Mouse (Mus musculus) mouse embryonic stem cell (cell line): Measurements from ENCODE around the gene Prm3.

Source experiments
- in situ Hi-C, 2 experiments: fragments of 300-500 bp; cut with MboI; formaldehyde crosslinking; loops; 1 replicate in 1 of 2; 3 replicates in 1 of 2; pipeline ENCODE4 v1.14.3; 2019 to 2020; ENCODE audit warnings: low sequenced_read_pairs in 2 of 2, low pct_unique_long_range_greater_than_20kb in 1 of 2, mixed read lengths in 1 of 2; ENCODE audit not compliant: unreplicated experiment in 1 of 2

Gene Prm3

DNA sequence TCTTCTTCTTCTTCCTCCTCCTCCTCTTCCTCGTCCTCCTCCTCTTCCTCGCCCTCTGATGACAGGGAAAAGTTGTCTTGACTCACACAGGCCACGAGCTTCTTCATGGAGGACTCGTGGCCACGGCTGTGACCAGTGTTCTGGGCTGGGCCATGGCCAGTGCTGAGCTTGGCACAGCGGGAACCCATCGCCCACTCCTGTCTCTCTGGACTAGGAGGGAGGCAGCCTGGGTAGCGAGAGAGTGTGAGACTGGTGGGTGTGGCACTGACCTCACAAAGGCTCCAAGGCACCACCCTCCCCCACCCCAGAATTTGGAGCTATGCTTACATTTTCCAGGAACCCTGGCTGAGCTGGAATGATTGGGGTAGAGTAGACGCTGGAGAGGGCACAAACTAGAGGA lies at the start of gene Prm3:
TSS of gene Prm3 (minus strand) at position 213 of the 400 bp plus-strand sequence.
- in situ Hi-C loops, result no loop called here

DNA sequence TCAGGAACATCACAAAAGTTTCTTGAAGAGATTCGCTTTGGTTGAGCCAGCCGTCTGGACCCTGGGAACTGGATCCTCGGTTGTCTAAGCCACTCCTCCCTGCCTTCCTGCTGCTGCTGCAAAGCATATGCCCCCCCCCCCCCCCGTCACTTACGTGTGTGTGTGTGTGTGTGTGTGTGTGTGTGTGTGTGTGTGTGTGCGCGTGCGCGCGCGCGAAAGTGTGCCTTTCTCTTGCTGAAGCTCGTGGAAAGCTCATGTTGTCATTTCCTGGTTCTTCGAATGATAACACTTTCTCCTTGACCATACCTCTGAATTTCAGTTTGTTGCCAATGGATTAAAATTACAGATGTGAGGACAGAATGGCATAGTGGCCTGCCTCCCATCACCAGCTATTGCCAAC lies 49.3 kb upstream of the Prm3 start:
- in situ Hi-C loops, result loop anchor here in 1 of 2 experiments (10.0 kb wide), 1 partner anchor 265 kb away; no protein-coding TSS in a partner anchor

DNA sequence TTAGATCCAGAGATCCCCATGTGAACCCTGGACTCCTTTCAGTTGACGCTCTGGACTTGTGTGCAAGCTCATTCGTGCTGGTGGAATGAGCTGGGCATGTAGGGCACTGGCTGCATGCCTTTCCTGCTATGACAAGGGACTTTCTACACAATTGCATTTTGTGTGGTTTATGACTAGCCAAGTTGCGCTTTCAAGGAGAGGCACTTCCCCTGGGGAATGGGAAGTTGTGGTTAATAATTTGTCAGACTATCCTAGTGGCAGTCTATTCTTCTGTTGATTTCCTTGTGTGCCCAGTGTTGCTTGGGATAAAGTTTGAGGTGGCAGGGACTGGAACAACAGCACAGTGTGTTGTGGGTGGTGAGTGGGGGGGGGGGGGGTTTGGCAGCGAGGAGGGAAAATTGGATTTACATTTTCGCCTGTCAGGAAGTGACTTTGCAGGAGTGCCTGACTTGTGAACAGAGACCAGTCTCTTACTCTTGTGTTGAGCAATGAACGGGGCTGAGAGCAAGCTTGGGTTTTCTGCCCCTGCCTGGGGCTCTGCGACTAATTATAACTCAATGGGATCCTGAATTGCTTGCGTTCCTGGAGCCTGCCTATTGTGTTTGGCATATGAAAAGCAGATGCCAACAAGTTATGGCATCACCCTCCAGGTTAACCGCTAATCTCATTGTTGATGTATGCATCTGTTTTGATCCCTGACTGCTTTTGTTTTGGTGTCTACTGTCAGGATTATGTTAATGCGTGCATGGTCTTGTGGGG lies 48.0 kb upstream of the Prm3 start:
- in situ Hi-C loops, result no loop called here

DNA sequence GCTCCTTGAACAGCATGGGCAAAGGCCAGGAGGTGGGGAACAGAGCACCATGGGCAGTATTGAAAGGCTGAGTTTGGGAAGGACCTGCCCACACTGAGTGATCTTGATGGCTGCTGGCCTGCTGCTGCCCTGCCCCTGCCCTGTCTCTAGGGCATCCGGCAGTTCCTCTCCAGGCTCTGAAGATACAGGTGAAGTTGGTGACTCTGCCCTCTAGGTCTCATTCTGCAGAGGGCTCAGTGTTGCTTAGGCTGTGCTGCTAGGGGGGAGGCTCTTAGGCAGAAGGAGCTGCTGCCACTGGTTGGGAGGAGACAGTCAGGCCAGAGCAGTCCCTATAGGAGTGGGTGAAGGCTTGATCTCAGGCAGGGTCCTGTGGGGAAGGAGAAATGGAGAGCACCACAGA lies 47.2 kb upstream of the Prm3 start:
- in situ Hi-C loops, result no loop called here

- in situ Hi-C loops, result no loop called here
Observed at GRCm38 (mm10) chr16:10837250-10837649, 46.5 kb upstream of the Prm3 start.

- in situ Hi-C loops, result no loop called here
Observed at GRCm38 (mm10) chr16:10836388-10836787, 45.7 kb upstream of the Prm3 start.

- in situ Hi-C loops, result no loop called here
Observed at GRCm38 (mm10) chr16:10834911-10835587, 44.3 kb upstream of the Prm3 start, which contains the start of gene Rmi2. Rmi2 (plus strand) TSS chr16:10835059.

DNA sequence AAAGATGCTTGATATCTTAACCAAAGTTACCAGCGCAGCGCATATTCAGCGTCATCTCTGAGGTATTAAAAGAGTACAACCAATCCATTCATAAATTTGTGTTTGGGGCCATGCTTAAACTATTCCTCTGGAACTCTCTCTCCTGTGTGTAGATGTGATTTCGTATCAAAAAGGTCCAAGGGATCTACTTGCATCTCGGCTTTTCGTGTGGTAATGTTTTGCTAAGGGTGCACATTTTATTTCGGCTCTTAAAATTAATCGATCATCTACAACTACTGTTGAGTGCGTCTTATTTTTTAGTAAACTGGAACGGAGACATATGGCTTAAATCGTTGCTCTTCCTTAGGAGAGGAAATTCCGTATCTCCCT lies 43.8 kb upstream of the Prm3 start:
- in situ Hi-C loops, result no loop called here

GRCm38 (mm10) chr16:10828461-10828805 lies 37.7 kb upstream of the Prm3 start:
- in situ Hi-C loops, result no loop called here

DNA sequence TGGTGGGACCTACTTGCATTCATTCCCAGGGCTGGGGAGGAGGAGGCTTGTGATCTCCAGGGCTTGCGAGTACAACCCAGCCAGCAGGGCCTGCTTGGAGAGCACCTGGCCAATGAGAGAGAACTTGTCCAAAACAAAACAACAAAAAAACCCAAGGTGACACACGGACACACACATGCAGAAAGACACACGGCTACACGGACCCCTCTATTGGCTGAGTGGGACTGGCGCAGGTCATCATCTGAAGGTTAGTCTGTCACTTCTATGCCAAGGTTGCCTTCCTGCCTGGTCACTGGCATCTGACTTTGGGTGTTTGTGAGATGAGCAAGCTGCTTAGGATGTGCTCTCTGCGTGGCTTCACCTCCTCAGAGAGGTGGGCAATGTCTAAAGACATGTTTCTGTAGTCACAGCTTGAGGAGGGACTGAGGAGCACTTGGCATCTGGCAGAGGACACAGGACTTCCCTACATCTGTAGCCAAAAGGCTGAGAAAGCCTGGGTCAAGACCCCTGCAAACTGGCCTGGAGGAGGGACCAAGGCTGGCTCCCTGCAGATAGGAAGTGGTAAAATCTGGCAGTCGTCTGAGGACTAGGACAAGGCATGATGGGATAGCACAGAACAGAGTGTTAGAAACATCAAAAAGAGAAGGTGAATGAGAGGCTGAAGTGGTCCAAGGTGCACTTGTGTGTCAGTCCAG lies 37.2 kb upstream of the Prm3 start:
- in situ Hi-C loops, result no loop called here

DNA sequence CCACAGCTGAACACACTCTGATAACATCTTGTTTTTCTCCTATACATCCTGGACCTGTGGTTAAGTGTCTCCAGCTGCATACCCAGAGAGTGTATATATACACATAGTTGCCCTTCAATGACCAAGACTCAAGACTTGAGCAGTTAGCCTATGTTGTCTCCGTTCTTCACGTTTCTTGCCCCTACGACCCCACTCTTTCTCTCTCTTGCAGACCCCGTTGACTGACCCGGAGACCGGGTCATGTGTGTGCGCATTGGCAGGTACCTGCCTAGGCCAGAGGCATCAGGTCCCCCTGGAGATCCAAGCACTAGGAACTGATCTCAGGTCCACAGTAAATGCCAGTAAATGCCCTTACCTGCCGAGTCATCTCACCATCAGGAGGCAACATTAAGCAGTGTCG lies 36.6 kb upstream of the Prm3 start:
- in situ Hi-C loops, result no loop called here

DNA sequence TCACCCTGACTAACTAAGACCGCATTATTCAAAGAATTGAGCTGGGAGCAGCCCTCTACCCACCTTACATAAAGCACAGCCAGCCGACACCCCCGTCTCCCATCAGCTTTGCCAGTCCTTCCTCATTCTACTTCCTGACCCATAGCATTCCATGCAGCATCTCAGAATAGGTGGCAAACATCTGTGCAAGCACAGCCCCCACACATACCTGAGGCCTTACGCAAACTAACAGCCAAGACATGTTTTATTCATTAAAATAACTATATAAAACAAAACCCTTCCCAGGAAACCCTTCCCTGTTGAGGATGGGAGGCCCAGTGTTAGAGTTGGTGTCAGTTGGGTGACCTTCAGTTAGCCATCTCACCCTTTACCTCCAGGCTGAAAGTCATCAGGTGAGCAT lies 35.1 kb upstream of the Prm3 start:
- in situ Hi-C loops, result no loop called here

DNA sequence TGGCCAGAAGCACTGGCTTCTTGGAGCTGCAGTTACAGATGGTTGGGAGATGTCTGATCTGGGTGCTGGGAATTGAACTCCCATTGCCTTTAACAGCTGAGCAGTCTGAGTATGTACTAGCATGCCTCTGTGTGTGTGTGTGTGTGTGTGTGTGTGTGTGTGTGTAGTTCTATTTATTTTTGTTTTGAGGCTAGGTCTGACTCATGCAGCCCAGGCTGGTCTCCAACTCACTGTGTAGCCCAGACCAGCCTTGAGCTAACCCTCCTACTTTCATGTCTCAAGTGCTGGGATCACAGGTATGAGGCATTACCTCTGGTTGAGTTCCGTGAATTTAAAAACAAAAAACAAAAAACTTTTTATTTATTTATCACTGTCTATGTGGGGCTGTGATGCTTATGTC lies 33.8 kb upstream of the Prm3 start:
- in situ Hi-C loops, result no loop called here

DNA sequence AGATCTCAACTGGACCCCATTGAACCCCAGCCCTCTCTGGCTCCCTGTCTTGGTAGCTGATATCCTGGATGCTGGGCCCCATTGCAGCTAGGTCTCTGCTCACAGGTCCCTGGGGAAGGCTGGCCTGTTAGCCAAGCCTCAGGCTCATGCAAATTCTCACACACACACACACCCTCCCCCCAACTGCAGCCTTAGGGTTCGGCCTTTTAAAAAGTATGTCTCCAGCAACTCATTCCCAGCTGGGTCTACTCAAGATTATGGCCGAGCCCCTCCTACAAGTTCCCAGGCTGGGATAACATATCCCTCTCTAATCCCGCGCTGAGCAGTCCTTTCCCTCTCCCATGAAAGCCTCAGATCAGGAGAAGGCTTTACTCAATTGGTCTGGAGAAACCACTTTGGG lies 30.7 kb upstream of the Prm3 start:
- in situ Hi-C loops, result no loop called here

GRCm38 (mm10) chr16:10819966-10820365 lies 29.3 kb upstream of the Prm3 start:
- in situ Hi-C loops, result no loop called here

DNA sequence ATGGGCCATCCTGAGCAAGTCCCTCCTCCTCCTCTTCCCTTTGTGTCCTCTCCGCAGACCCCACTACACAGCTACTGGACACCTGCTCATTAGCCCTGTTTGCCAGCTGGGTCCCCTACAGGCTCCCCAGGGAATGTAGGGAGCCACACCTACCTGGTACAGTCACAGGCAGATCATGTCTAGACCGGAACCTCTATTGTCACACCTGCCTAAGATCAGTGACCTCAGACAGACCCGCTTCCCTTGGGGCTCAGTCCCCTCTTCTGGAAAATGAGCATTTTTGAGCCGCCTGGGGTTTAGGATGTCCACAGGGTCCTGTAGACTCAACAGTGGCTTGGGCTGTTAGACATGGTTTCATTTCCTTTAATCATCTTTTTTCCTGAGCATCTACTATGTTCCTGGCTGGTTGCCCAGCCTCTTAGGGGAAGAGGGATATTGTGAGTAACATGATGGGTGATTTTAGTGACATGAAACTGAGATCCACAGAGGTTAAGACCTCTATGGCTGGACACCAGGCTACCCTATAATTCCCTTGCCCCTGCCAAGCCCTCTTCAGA lies 27.9 kb upstream of the Prm3 start:
- in situ Hi-C loops, result no loop called here

DNA sequence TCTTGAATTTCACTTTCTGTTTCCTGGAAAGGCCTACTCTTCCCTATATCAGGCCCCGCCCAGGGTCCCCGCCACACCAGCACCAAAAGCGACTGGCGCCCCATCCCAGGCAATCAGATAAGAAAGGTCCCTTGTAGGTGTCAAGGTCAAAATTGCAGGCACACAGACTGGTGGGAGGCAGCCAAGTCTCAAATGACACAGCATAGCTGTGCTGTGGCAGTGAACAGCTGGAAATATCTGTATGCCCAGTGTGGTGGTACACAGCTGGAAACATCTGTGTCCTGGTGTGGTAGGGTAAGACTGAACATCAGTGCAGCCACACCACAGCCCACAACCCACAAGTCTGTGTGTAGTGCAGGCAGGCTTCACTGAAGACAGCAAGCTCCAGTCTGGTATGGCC lies 24.1 kb upstream of the Prm3 start:
- in situ Hi-C loops, result no loop called here

DNA sequence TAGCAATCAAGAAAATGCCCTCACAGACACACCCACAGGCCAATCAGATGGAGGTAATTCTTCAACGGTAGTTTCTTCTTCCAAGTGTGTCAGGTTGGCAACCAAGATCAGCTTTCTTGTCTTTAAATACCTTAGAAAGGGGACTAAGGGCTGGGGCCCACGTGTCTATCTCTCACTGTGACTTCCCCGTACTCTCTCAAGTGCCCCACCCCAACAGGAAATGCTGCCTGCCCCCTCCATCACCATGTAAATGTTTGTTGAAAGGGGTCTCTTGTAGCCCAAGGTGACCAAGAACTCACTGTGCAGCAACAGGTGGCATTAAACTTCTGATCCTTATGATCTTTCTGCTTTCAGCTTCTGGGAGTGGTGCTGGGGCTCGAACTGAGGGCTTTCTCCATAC lies 23.0 kb upstream of the Prm3 start:
- in situ Hi-C loops, result no loop called here

DNA sequence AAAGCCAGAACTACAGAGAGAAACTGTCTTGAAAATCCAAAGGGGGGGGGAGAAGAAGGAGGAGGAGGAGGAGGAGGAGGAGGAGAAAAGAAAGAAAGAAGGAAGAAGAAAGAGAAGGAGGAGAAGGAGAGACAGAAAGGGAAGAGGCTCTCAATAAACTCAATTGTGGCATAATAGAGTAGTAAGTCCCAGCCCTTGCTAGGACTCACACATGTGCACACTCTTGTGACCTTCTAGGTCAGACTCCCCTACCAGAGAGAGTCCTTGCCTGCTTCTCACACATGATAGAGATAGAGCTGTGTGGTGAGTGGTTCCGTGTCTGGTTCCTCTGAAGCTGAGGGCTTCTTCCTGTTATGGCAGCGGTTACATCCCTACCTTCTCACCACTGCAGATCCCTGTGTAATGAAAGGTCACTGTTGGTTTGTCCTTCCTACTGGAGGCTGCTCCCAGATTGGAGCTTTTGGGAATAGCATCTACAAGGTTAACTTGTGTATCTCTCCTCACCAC lies 22.2 kb upstream of the Prm3 start, which contains the start of gene Gm11172:
TSS of gene Gm11172 (plus strand) at position 51 of the 507 bp plus-strand sequence.
- in situ Hi-C loops, result no loop called here
